8 mouse cellular contexts compared by ENCODE assay signal in genomic region chr15:98777762-98778161, GRCm38 (mm10). TPM values are rescaled to one million over a fixed set of nuclear protein-coding genes. Genes with fewer than 3 reads are reported as not detected.
A peak's percentile ranks its signal among the peaks of the same experiment; 100 is the strongest.
DNase-seq lines count a peak whose midpoint lies in the region; ATAC-seq and TF ChIP-seq lines count a peak whose summit lies in the region.

Wnt10b (minus strand) TSS chr15:98778150.

- no peaks in the 10 kb centered on the region for H3K4me1 ChIP-seq in lung, embryonic 14.5 days (ENCODE audit: insufficient read depth)
- peaks cover 59% of the 10 kb centered on the region for H3K4me1 ChIP-seq in embryonic facial prominence, embryonic 15.5 days
- no peaks in the 10 kb centered on the region for H3K4me1 ChIP-seq in intestine, postnatal 0 days (replicated peaks; ENCODE audit: control insufficient read depth, insufficient read depth, low read length)
- peaks cover 47% of the 10 kb centered on the region for H3K4me1 ChIP-seq in olfactory bulb, adult 2 months (ENCODE audit: control insufficient read depth, insufficient read depth, low read length)

- H3K9me3 ChIP-seq in lung, embryonic 14.5 days (ENCODE audit: low read depth, low read length): no peaks in the 10 kb centered on the region
- no peaks in the 10 kb centered on the region for H3K9me3 ChIP-seq in embryonic facial prominence, embryonic 15.5 days (replicated peaks)
- no peaks in the 10 kb centered on the region for H3K9me3 ChIP-seq in intestine, postnatal 0 days (ENCODE audit: control insufficient read depth)

- 0% methylated on average over 27 of the region's 33 CpGs for WGBS in lung, embryonic 14.5 days
- under 1% methylated on average over 33 of the region's 33 CpGs for WGBS in embryonic facial prominence, embryonic 15.5 days
- under 1% methylated on average over 33 of the region's 33 CpGs for WGBS in intestine, postnatal 0 days
- WGBS in olfactory bulb, adult 2 months: under 1% methylated on average over 33 of the region's 33 CpGs

- H3K9ac ChIP-seq in lung, embryonic 14.5 days: no peak within 1 kb of the TSS
- H3K9ac ChIP-seq in embryonic facial prominence, embryonic 15.5 days: peak within 1 kb of the TSS; percentile 10
- H3K9ac ChIP-seq in intestine, postnatal 0 days (ENCODE audit: low read depth, low read length): no peak within 1 kb of the TSS

- no peak for ATAC-seq in lung, embryonic 14.5 days (ENCODE audit: insufficient read depth)
- ATAC-seq in embryonic facial prominence, embryonic 15.5 days (ENCODE audit: insufficient number of reproducible peaks, low FRiP score, low TSS enrichment, low read depth): no peak
- ATAC-seq in intestine, postnatal 0 days: no peak
- no peak for ATAC-seq in activated CD4-positive, CD25-positive, alpha-beta regulatory T cell, adult 4 months

- no peak for DNase-seq in lung, embryonic 14.5 days
- DNase-seq in lung, postnatal 14 days: no peak
- no peak for DNase-seq in cerebellum, postnatal 25 days
- DNase-seq in cerebellum, postnatal 14 days: no peak

- no peak for TF ChIP-seq POLR2A in olfactory bulb, adult 2 months (IDR thresholded peaks at IDR 0.05; ENCODE audit: insufficient read depth, low read depth, low read length)

- TF ChIP-seq CTCF in lung, embryonic 14.5 days (IDR thresholded peaks at IDR 0.05; ENCODE audit: low read depth): no peak
- no peak for TF ChIP-seq CTCF in intestine, postnatal 0 days (IDR thresholded peaks at IDR 0.05; ENCODE audit: low read depth)
- TF ChIP-seq CTCF in olfactory bulb, adult 2 months (IDR thresholded peaks at IDR 0.05; ENCODE audit: insufficient read depth, low read depth, low read length): no peak

- peaks cover 92% of the 10 kb centered on the region for H3K27me3 ChIP-seq in lung, embryonic 14.5 days (ENCODE audit: insufficient read depth, low read length)
- H3K27me3 ChIP-seq in embryonic facial prominence, embryonic 15.5 days: peaks cover 90% of the 10 kb centered on the region
- peaks cover 72% of the 10 kb centered on the region for H3K27me3 ChIP-seq in intestine, postnatal 0 days (replicated peaks; ENCODE audit: control insufficient read depth, insufficient read depth, low read length)

- peak within 1 kb of the TSS; percentile 50 for H3K4me2 ChIP-seq in lung, embryonic 14.5 days
- H3K4me2 ChIP-seq in embryonic facial prominence, embryonic 15.5 days (replicated peaks): peak within 1 kb of the TSS; percentile 47
- peak within 1 kb of the TSS; percentile 57 for H3K4me2 ChIP-seq in intestine, postnatal 0 days (replicated peaks; ENCODE audit: low read depth)

- H3K36me3 ChIP-seq in lung, embryonic 14.5 days (ENCODE audit: insufficient read depth): no peaks in the 10 kb centered on the region
- H3K36me3 ChIP-seq in embryonic facial prominence, embryonic 15.5 days: no peaks in the 10 kb centered on the region
- H3K36me3 ChIP-seq in intestine, postnatal 0 days (ENCODE audit: control insufficient read depth, insufficient read depth): no peaks in the 10 kb centered on the region

- H3K27ac ChIP-seq in lung, embryonic 14.5 days (ENCODE audit: low read depth): no peak within 1 kb of the TSS
- H3K27ac ChIP-seq in embryonic facial prominence, embryonic 15.5 days (replicated peaks): peak within 1 kb of the TSS; percentile 56
- no peak within 1 kb of the TSS for H3K27ac ChIP-seq in intestine, postnatal 0 days (ENCODE audit: low read depth, low read length)
- no peak within 1 kb of the TSS for H3K27ac ChIP-seq in olfactory bulb, adult 2 months (ENCODE audit: insufficient read depth, low read depth, low read length)

- H3K4me3 ChIP-seq in lung, embryonic 14.5 days (ENCODE audit: low read depth, low read length): peak within 1 kb of the TSS; percentile 24
- peak within 1 kb of the TSS; percentile 38 for H3K4me3 ChIP-seq in embryonic facial prominence, embryonic 15.5 days (replicated peaks)
- H3K4me3 ChIP-seq in intestine, postnatal 0 days (ENCODE audit: low read depth, low read length): peak within 1 kb of the TSS; percentile 33
- H3K4me3 ChIP-seq in olfactory bulb, adult 2 months (ENCODE audit: insufficient read depth, low read depth, low read length): peak within 1 kb of the TSS; percentile 39

RNA-seq across cellular contexts. Expression of gene Wnt10b, which starts in this region (rescaled TPM):
- polyA plus RNA-seq in lung, embryonic 14.5 days (2014; fragmentation: Nextera tagmentation; extraction: Ambion mirVana): 0.11 TPM in 1 of 2 replicates, not detected in the other
- polyA plus RNA-seq in embryonic facial prominence, embryonic 15.5 days (2015; fragmentation: Nextera tagmentation; extraction: Ambion mirVana): 6.0 and 8.0 TPM in 2 replicates
- 0.08 TPM in 1 of 2 replicates, not detected in the other for polyA plus RNA-seq in intestine, postnatal 0 days (2015; fragmentation: Nextera tagmentation; extraction: Ambion mirVana)
- polyA plus RNA-seq in olfactory bulb, adult 2 months (2012; ENCODE audit: insufficient read depth, insufficient read length, low replicate concordance, missing spikeins): not detected in 2 replicates
- under 1 TPM in 1 of 2 experiments, not detected in 1; 0.22 TPM for polyA plus RNA-seq in activated CD4-positive, CD25-positive, alpha-beta regulatory T cell, adult 4 months (2017; shearing (Covaris generic))
